ENCODE assay signal across 8 mouse cellular contexts in genomic region chr17:88596544-88597221, GRCm38 (mm10). TPM values are rescaled to one million over a fixed set of nuclear protein-coding genes. Genes with fewer than 3 reads are reported as not detected.
DNase-seq lines count a peak whose midpoint lies in the region; ATAC-seq and TF ChIP-seq lines count a peak whose summit lies in the region.

No protein-coding gene starts in this region.

- H3K4me2 ChIP-seq in liver, embryonic 16.5 days (ENCODE audit: low read depth, low read length): peak overlapping the region; percentile 66

- peak; percentile 80; the same call in 1 of the 2 replicates for TF ChIP-seq CTCF in spleen, adult 2 months (IDR thresholded peaks at IDR 0.05; ENCODE audit: extremely low read depth, insufficient read depth, insufficient read length, insufficient replicate concordance)

- H3K4me3 ChIP-seq in erythroblast, embryonic 14.5 days (replicated peaks): peak overlapping the region; percentile 52
- H3K4me3 ChIP-seq in spleen, adult 2 months (ENCODE audit: extremely low read depth, insufficient read depth, insufficient read length): peak overlapping the region; percentile 49; the same call in 1 of the 2 replicates
- H3K4me3 ChIP-seq in hindbrain, embryonic 10.5 days: peak overlapping the region; percentile 66
- peak overlapping the region; percentile 43 for H3K4me3 ChIP-seq in liver, embryonic 16.5 days (ENCODE audit: low read depth, low read length)

- H3K27me3 ChIP-seq in erythroblast, embryonic 14.5 days (ENCODE audit: control insufficient read depth): peaks cover 6% of the 10 kb centered on the region
- no peaks in the 10 kb centered on the region; the same call in 1 of the 2 replicates for H3K27me3 ChIP-seq in spleen, adult 2 months (ENCODE audit: control insufficient read depth, insufficient read depth, low read length)
- H3K27me3 ChIP-seq in hindbrain, embryonic 10.5 days (ENCODE audit: insufficient read depth, poor library complexity, severe bottlenecking): no peaks in the 10 kb centered on the region
- no peaks in the 10 kb centered on the region for H3K27me3 ChIP-seq in liver, embryonic 16.5 days (ENCODE audit: control insufficient read depth, insufficient read depth, low read depth, low read length)

- WGBS in spleen, adult 2 months: 40% methylated on average over 16 of the region's 16 CpGs
- whole genome bisulfite sequencing in hindbrain, embryonic 10.5 days: 28% methylated on average over 16 of the region's 16 CpGs
- WGBS in liver, embryonic 16.5 days (ENCODE audit: insufficient replicate concordance): 25% methylated on average over 16 of the region's 16 CpGs

- DNase-seq in spleen, adult 2 months (ENCODE audit: low read depth in 1 of 2, low spot score in 2 of 2): peak; percentile 19 to 64
- DNase-seq in spleen, postnatal 14 days (ENCODE audit: low spot score in 2 of 2): no peak
- DNase-seq in hindbrain, embryonic 10.5 days (ENCODE audit: low spot score): no peak
- DNase-seq in right cerebral cortex, postnatal 4 days: peak; percentile 80
- DNase-seq in adrenal gland, adult 2 months: no peak

- no peaks in the 10 kb centered on the region for H3K9me3 ChIP-seq in erythroblast, embryonic 14.5 days (ENCODE audit: control insufficient read depth, low read length)
- no peaks in the 10 kb centered on the region for H3K9me3 ChIP-seq in hindbrain, embryonic 10.5 days
- H3K9me3 ChIP-seq in liver, embryonic 16.5 days (replicated peaks; ENCODE audit: control insufficient read depth, low read length): no peaks in the 10 kb centered on the region

- TF ChIP-seq POLR2A in spleen, adult 2 months (IDR thresholded peaks at IDR 0.05; ENCODE audit: low read depth, low read length): no peak

- peaks cover 14% of the 10 kb centered on the region for H3K4me1 ChIP-seq in erythroblast, embryonic 14.5 days (ENCODE audit: control insufficient read depth)
- H3K4me1 ChIP-seq in spleen, adult 2 months (ENCODE audit: control insufficient read depth, insufficient read depth, insufficient read length): peaks cover 2% of the 10 kb centered on the region; the same call in 1 of the 2 replicates
- H3K4me1 ChIP-seq in hindbrain, embryonic 10.5 days (replicated peaks): peaks cover 29% of the 10 kb centered on the region
- H3K4me1 ChIP-seq in liver, embryonic 16.5 days (ENCODE audit: control insufficient read depth, low read depth, low read length): no peaks in the 10 kb centered on the region; the same call in none of the 2 replicates

- no peaks in the 10 kb centered on the region for H3K36me3 ChIP-seq in erythroblast, embryonic 14.5 days (ENCODE audit: control insufficient read depth)
- no peaks in the 10 kb centered on the region for H3K36me3 ChIP-seq in spleen, adult 2 months (ENCODE audit: control insufficient read depth, insufficient read depth, low read length)
- no peaks in the 10 kb centered on the region for H3K36me3 ChIP-seq in hindbrain, embryonic 10.5 days
- no peaks in the 10 kb centered on the region for H3K36me3 ChIP-seq in liver, embryonic 16.5 days (ENCODE audit: control insufficient read depth, insufficient read depth)

- no peak for ATAC-seq in erythroblast, adult 5-6 weeks (replicated peaks; ENCODE audit: low FRiP score, poor library complexity, severe bottlenecking)
- ATAC-seq in liver, embryonic 16.5 days (ENCODE audit: low read depth): no peak

- H3K27ac ChIP-seq in spleen, adult 2 months (ENCODE audit: insufficient read depth, low read length): no peak overlapping the region
- H3K27ac ChIP-seq in hindbrain, embryonic 10.5 days: peak overlapping the region; percentile 90
- no peak overlapping the region; the same call in 1 of the 2 replicates for H3K27ac ChIP-seq in liver, embryonic 16.5 days (ENCODE audit: low read length)

- H3K9ac ChIP-seq in liver, embryonic 16.5 days (ENCODE audit: low read depth, low read length): no peak overlapping the region

RNA-seq across cellular contexts. Expression of gene Ston1, which starts 0.8 kb away (rescaled TPM):
- not detected in 2 replicates for polyA plus RNA-seq in erythroblast, embryonic 14.5 days (2012)
- total RNA-seq in erythroblast, adult 5-6 weeks (2015; ENCODE audit: low replicate concordance): not detected in 2 replicates
- not detected in 2 replicates for total RNA-seq in erythroblast, adult 5-6 weeks (2017; ENCODE audit: low replicate concordance)
- 7.4 and 9.3 TPM in 2 replicates for polyA plus RNA-seq in spleen, adult 2 months (2012; rRNA removed)
- polyA plus RNA-seq in hindbrain, embryonic 10.5 days (2016; fragmentation: Nextera tagmentation; extraction: Ambion mirVana): 1.4 and 2.3 TPM in 2 replicates
- polyA plus RNA-seq in liver, embryonic 16.5 days (2015; fragmentation: Nextera tagmentation; extraction: Ambion mirVana): 0.91 and 0.96 TPM in 2 replicates
- total RNA-seq in adrenal gland, adult 2 months (2021): 10 to 100 TPM; 39.0 to 46.7 TPM
- polyA plus RNA-seq in adrenal gland, adult 2 months (2012; rRNA removed): 7.8 and 13.6 TPM in 2 replicates

Comparison
In these comparisons a context has a peak if more than half of its experiments do, and no peak if none do; other contexts are left out.
1. DNase-seq: peak in spleen, adult 2 months (2 of 2) and right cerebral cortex, postnatal 4 days (single experiment); none in spleen, postnatal 14 days (0 of 2), hindbrain, embryonic 10.5 days (single experiment) and adrenal gland, adult 2 months (single experiment).
2. Peak in every context shown above with its lines, with median percentiles within 50 percentile points of each other: H3K4me3 ChIP-seq.